Mouse (Mus musculus): ENCODE results near the gene Cipc. TPM values are rescaled to one million over a fixed set of nuclear protein-coding genes. Genes with fewer than 3 reads are reported as not detected.

Cipc gene
- polyA plus RNA-seq, 1 experiment from 2014 or later, result 46.1 TPM

DNA sequence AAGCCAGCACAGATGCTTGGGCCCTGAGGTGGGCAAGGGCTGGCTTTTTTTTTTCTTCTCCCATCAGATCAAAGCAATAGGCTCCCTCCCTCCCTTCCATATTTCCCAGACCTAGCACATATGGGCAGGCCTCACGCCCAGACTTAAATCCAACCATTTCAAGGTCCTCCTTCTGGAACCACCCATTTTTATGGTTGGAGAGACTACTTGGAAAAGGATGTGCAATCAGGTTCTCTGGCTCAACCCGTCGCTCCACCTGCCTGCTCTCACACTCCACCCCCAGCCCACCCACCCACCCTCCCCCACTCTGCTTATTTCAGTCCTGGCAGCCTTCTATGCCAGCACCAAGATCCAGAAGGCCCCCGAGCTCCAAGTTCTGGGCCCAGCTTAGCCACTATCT, 39.7 kb downstream of the Cipc start:
- no peaks in the 10 kb centered on the region for H3K9me3 ChIP-seq (replicated peaks)
- no peak overlapping the region for H3K9ac ChIP-seq
- H3K27ac ChIP-seq, result no peak overlapping the region
- H3K36me3 ChIP-seq (ENCODE audit: poor library complexity, severe bottlenecking), result no peaks in the 10 kb centered on the region
- no peak overlapping the region for H3K4me2 ChIP-seq
- ATAC-seq, result no peak
- WGBS, result 84% methylated on average over 4 of the region's 4 CpGs
- peaks cover 84% of the 10 kb centered on the region for H3K27me3 ChIP-seq
- peaks cover 41% of the 10 kb centered on the region for H3K4me1 ChIP-seq
- no peak overlapping the region for H3K4me3 ChIP-seq

DNA sequence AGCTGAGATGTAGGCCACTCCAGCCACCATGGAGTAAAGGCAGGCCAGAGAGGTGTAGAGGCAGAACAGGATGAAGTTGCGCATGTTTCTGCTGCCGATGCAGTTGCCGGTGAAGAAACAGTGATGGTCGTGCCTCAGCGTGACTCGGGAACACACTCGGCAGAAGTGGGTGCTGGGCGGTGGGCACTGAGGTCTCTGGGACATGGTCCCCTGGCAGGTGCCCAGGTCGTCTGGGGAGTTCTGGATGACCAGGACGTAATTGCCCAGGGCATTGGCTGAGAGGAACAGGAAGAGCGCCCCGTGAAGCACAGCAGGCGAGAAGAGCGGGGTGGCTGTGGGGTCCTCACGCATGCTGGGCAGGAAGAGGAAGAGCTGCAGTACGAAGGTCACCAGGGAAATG, 41.4 kb downstream of the Cipc start:
- H3K9me3 ChIP-seq (replicated peaks), result no peaks in the 10 kb centered on the region
- no peak for ATAC-seq
- H3K4me1 ChIP-seq, result peaks cover 34% of the 10 kb centered on the region
- WGBS, result 51% methylated on average over 16 of the region's 16 CpGs
- H3K27ac ChIP-seq, result no peak overlapping the region
- peaks cover 76% of the 10 kb centered on the region for H3K27me3 ChIP-seq
- H3K4me2 ChIP-seq, result no peak overlapping the region
- no peaks in the 10 kb centered on the region for H3K36me3 ChIP-seq (ENCODE audit: poor library complexity, severe bottlenecking)
- H3K9ac ChIP-seq, result no peak overlapping the region
- no peak overlapping the region for H3K4me3 ChIP-seq

DNA sequence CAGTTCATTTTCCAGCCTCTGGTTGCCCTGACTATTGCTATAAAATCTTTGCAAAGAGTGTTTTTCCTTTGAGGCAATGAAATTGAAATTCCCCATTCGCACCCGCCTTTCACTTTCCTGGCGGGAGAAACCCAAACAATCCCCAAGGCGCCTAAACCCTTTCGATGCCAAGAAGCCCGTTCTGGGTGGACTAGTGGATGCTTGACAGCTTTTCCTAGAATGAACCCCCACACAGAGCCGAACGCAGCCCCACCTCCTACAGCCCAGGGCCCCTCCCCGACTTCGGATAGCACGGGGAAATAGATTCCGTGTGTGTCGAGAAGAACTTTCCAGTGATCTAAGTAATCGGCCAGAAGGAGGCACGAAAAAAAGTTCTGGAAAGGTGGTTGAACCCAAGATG, 42.5 kb downstream of the Cipc start:
- 4% methylated on average over 15 of the region's 15 CpGs for WGBS
- Histone ChIP-seq H3K9me3 (replicated peaks) (no peaks in the 10 kb centered on the region), H3K9ac (no peak overlapping the region), H3K27ac (no peak overlapping the region), H3K4me1 (peaks cover 22% of the 10 kb centered on the region), H3K27me3 (peaks cover 65% of the 10 kb centered on the region), H3K4me2 (peak overlapping the region; percentile 76), H3K4me3 (peak overlapping the region; percentile 51), H3K36me3 (ENCODE audit: poor library complexity, severe bottlenecking) (no peaks in the 10 kb centered on the region)
- ATAC-seq, result peak; percentile 62

DNA sequence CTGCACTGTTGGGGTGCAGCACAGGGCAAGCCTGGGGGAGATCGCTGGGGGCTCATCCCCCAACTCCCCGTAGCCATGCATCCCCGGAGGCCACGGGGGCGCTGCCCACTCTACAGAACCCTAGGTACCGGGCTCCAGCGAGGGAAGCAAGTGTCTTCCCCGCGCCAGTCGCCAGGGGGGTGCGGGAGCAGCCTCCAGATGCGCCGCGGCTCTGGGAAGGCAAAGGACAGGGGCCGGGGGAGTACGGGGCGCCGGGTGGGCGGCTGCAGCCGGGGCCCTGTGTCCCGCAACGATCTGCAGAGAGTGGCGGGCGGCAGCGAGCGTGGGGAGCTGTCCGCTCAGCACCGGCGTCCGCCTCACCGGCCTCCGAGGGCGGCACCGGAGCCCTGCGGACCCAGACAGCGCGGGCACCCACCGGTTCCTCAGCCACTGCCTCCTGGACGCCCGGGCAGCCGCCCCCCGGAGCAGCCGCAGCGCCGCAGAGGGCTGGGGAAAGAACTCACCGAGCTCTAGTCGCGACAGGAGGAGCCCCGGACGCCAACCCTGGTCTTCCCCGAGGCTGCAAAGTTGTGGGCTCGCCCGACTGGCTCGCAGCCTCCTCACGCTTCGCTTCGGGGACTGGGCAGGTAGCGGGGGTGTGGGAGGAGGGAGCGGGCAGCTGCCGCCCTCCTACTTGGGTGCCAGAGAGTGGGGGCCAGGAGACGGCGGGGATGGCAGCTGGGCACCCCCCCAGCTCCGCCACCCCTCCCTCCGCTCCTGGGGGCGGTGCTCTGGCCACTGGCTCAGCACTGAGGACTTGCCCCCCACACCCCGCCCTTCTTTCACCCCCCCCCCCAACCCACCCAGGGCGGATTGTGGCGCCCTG, 43.3 kb downstream of the Cipc start, which contains the start of gene Zdhhc22:
Zdhhc22 (minus strand) TSS at position 541 of the 865 bp plus-strand sequence.
- H3K27me3 ChIP-seq, result peaks cover 61% of the 10 kb centered on the region
- WGBS, result 1% methylated on average over 48 of the region's 68 CpGs

DNA sequence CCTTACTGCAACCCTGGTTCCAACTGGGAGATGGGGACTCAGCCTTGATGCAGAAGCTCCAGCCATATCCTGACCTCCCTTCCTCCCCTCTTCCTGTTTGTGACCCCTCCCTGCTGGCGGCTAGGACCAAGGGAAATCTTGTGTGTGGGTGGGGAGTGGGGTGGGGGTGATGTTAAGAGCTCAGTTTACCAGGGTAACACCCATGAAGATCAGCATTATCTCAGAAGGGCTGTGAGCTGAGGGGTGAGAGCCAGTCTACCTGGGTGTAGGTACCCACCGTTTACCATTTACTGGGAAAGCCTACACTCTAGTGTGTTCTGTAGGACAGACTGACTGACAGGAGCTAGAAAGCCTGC, 43.9 kb downstream of the Cipc start:
- 0 out of 2 replicates have a peak, but pooled peaks cover 1% of the 10 kb centered on the region for H3K9me3 ChIP-seq (replicated peaks)
- H3K4me3 ChIP-seq, result peak overlapping the region; percentile 51
- H3K9ac ChIP-seq, result peak overlapping the region; percentile 66
- peaks cover 58% of the 10 kb centered on the region for H3K27me3 ChIP-seq
- no peak for ATAC-seq
- H3K4me2 ChIP-seq, result peak overlapping the region; percentile 76
- peaks cover 21% of the 10 kb centered on the region for H3K4me1 ChIP-seq
- no peaks in the 10 kb centered on the region for H3K36me3 ChIP-seq (ENCODE audit: poor library complexity, severe bottlenecking)
- 40% methylated on average over 2 of the region's 2 CpGs for WGBS
- no peak overlapping the region for H3K27ac ChIP-seq

More for the DNA sequence above, 43.3 kb downstream of the Cipc start, which contains the start of gene Zdhhc22:
- peaks cover 21% of the 10 kb centered on the region for H3K4me1 ChIP-seq
- no peaks in the 10 kb centered on the region for H3K36me3 ChIP-seq (ENCODE audit: poor library complexity, severe bottlenecking)
- no peaks in the 10 kb centered on the region for H3K9me3 ChIP-seq (replicated peaks)
- ATAC-seq, result peak; percentile 86
- H3K4me3 ChIP-seq, result peak within 1 kb of the TSS; percentile 51
- peak within 1 kb of the TSS; percentile 66 for H3K9ac ChIP-seq
- H3K27ac ChIP-seq, result no peak within 1 kb of the TSS
- H3K4me2 ChIP-seq, result peak within 1 kb of the TSS; percentile 76

DNA sequence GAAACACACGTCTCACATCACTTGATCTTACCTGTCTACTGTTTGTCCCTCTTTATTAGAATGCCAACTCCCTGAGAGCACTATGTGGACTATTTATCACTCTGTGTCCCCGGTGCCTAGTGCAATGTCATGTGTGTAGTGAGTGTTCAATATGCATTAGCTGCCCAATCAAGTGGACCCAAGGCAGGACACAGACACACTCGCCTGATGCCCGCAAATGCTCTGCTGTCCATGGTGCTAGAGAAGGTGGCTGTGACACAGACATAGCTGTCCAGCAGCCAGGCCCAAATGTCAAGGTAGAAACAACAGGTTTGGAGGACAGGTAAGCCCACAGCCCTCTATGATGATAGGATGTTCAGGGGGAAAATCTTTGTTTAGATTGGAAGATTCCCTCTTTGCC, 47.3 kb downstream of the Cipc start:
- H3K9me3 ChIP-seq (replicated peaks), result 0 out of 2 replicates have a peak, but pooled peaks cover 3% of the 10 kb centered on the region
- ATAC-seq, result no peak

DNA sequence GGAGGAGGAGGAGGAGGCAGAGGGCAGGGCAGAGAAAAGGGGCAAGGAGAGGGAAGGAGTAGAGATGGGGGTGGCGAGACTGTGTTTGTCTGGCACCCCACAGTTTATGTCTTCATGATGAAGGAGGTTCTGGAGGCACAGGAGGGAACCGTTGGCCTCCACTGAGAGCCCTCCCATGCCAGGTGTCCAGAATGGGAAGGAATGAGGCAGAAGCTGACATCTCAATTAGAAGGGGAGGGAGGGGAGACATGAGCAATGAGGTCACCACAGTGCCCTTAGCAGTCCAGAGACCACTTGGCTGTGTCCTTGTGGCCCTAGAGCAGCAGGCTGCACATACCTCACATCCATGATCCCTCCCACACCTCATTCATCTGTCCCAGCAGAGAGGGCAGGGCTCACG, 47.9 kb downstream of the Cipc start:
- no peak overlapping the region for H3K4me3 ChIP-seq
- ATAC-seq, result no peak
- 0 out of 2 replicates have a peak, but pooled peaks cover 3% of the 10 kb centered on the region for H3K9me3 ChIP-seq (replicated peaks)
- 51% methylated on average over 3 of the region's 3 CpGs for WGBS
- no peak overlapping the region for H3K27ac ChIP-seq
- no peak overlapping the region for H3K9ac ChIP-seq
- H3K36me3 ChIP-seq (ENCODE audit: poor library complexity, severe bottlenecking), result no peaks in the 10 kb centered on the region
- peaks cover 9% of the 10 kb centered on the region for H3K4me1 ChIP-seq
- H3K27me3 ChIP-seq, result peaks cover 23% of the 10 kb centered on the region
- no peak overlapping the region for H3K4me2 ChIP-seq

More for the DNA sequence above, 47.3 kb downstream of the Cipc start:
- Histone ChIP-seq H3K27ac (no peak overlapping the region), H3K4me2 (no peak overlapping the region), H3K4me3 (no peak overlapping the region), H3K9ac (no peak overlapping the region), H3K4me1 (peaks cover 15% of the 10 kb centered on the region), H3K36me3 (ENCODE audit: poor library complexity, severe bottlenecking) (no peaks in the 10 kb centered on the region), H3K27me3 (peaks cover 29% of the 10 kb centered on the region)
- WGBS, result 36% methylated on average over 4 of the region's 4 CpGs

DNA sequence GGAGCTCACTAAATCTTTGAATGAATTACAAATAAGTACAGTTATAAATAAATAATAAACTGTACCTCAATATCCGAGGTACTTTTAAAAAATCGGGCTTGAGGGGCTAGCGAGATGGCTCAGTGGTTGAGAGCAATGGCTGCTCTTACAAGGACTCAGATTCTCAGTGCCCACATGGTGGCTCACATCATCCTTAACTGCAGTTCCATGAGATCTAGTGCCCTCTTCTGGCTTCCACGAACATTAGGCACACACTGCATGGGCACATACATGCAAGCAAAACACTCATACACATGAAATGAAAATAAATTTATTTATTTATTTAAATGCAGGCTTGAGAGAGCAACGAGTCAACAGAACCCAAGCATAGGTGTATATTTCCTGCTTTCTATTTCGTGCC, 49.1 kb downstream of the Cipc start:
- H3K4me1 ChIP-seq, result peaks cover 8% of the 10 kb centered on the region
- no peaks in the 10 kb centered on the region for H3K36me3 ChIP-seq (ENCODE audit: poor library complexity, severe bottlenecking)
- no peak for ATAC-seq
- no peak overlapping the region for H3K4me3 ChIP-seq
- H3K9ac ChIP-seq, result no peak overlapping the region
- H3K27me3 ChIP-seq, result peaks cover 19% of the 10 kb centered on the region
- no peak overlapping the region for H3K4me2 ChIP-seq
- WGBS, result 81% methylated on average over 6 of the region's 6 CpGs
- H3K9me3 ChIP-seq (replicated peaks), result 0 out of 2 replicates have a peak, but pooled peaks cover 3% of the 10 kb centered on the region
- H3K27ac ChIP-seq, result no peak overlapping the region

DNA sequence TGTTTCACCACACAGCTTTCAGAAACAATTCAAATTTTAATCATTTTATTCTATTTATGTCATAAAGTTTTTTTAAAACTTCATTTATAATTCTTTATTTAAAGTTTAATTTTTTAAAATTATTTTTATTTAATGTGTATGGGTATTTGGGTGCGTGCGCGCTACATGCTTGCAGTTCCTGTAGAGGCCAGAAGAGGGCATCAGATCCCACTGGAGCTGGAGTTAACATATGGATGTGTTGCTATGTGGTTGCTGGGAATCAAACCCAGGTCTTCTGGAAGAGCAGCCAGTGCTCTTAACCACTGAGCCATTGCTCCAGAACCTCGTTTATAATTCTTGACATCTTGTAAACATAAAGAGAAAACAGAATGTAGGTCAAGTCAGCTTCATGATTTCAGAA, 51.9 kb downstream of the Cipc start:
- Histone ChIP-seq H3K27ac (no peak overlapping the region), H3K27me3 (0 out of 2 replicates have a peak, but pooled peaks cover 4% of the 10 kb centered on the region), H3K4me3 (no peak overlapping the region), H3K4me2 (no peak overlapping the region), H3K9me3 (replicated peaks) (0 out of 2 replicates have a peak, but pooled peaks cover 3% of the 10 kb centered on the region), H3K4me1 (peaks cover 8% of the 10 kb centered on the region), H3K36me3 (ENCODE audit: poor library complexity, severe bottlenecking) (no peaks in the 10 kb centered on the region), H3K9ac (no peak overlapping the region)
- WGBS, result 91% methylated on average over 4 of the region's 4 CpGs
- no peak for ATAC-seq

DNA sequence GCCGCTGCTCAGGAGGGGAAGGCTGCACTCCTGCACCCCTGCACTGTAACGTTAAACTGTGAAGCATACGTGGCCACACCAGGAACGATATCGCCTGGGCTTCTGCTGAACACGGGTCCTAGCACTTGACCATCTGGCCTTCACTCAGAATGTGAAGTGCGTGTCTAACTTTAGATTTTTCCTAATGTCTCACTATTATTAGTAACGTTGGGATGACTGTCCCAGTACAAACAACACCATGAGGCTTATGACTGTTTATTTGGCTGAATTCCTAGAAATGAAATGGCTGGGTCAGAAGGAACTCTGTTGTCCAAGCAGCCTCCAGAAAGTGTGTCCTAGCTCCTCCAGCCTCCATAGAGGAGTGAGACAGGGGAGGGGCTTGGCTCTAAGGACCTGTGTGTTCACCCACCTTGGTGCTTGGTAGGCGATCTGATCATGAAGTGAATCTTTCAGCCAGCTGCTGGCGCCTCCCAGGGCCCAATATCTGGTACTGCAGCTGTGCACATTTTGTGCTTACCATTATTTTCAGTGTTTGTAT, 52.5 kb downstream of the Cipc start:
- Histone ChIP-seq H3K4me1 (peaks cover 8% of the 10 kb centered on the region), H3K4me3 (no peak overlapping the region), H3K27me3 (0 out of 2 replicates have a peak, but pooled peaks cover 4% of the 10 kb centered on the region), H3K9ac (no peak overlapping the region), H3K27ac (no peak overlapping the region), H3K36me3 (ENCODE audit: poor library complexity, severe bottlenecking) (no peaks in the 10 kb centered on the region), H3K4me2 (no peak overlapping the region), H3K9me3 (replicated peaks) (0 out of 2 replicates have a peak, but pooled peaks cover 3% of the 10 kb centered on the region)
- no peak for ATAC-seq
- 78% methylated on average over 10 of the region's 10 CpGs for WGBS

DNA sequence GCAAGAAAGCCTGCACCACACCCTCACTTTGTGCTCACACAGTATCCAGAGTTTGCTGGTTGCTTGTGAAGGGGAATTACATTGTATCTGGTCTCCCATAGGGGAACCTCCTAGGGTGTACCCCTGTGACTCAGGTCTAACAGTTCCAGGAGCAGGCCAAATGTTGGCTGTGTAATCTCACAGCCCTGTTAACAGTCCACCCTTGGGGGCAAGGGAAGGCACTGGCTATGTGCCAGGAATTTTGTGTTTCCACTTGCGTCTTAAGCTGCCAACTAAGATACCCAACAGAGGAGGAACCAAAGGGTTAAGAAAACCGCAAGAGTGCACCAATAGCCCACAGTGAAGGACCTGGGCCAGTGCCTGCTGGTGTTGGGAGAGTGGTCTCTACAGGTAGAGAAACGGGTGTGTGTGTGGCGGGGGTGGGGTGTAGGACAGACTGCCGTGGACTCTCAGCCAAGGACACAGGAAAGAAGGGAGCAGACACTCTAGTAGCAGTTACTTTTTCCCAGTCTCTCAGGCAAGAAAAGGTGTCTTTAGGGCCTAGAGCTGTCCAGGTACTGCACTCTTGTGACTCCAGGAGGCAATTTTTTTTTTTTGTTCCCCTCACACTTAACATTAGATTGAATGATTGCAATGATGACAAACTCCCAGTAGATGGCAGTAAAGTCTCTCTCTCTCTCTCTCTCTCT, 53.5 kb downstream of the Cipc start:
- no peak overlapping the region for H3K4me2 ChIP-seq
- no peak overlapping the region for H3K27ac ChIP-seq
- H3K27me3 ChIP-seq, result no peaks in the 10 kb centered on the region
- no peak overlapping the region for H3K4me3 ChIP-seq
- no peaks in the 10 kb centered on the region for H3K36me3 ChIP-seq (ENCODE audit: poor library complexity, severe bottlenecking)
- ATAC-seq, result 0 out of 2 replicates have a peak, but pooled peaks have one; percentile 28
- peaks cover 8% of the 10 kb centered on the region for H3K4me1 ChIP-seq
- H3K9me3 ChIP-seq (replicated peaks), result 0 out of 2 replicates have a peak, but pooled peaks cover 3% of the 10 kb centered on the region
- no peak overlapping the region for H3K9ac ChIP-seq
- 57% methylated on average over 5 of the region's 5 CpGs for WGBS

DNA sequence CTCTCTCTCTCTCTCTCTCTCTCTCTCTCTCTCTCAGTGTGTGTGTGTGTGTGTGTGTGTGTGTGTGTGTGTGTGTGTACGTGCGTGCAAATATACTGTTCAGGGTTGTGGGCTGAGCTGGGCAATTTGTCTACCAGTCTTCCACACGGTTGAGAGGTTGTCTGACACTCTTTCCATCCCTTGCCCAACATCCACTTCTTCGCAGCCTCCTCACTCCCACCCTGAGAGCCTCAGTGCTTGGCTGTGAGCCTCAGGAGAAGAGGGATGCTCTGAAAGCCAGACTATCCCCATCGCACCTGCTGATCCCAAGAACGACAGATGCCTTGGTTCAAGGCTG, 54.0 kb downstream of the Cipc start:
- no peak overlapping the region for H3K27ac ChIP-seq
- 30% methylated on average over 6 of the region's 6 CpGs for WGBS
- H3K4me1 ChIP-seq, result peaks cover 8% of the 10 kb centered on the region
- no peak overlapping the region for H3K9ac ChIP-seq
- H3K9me3 ChIP-seq (replicated peaks), result 0 out of 2 replicates have a peak, but pooled peaks cover under 1% of the 10 kb centered on the region
- H3K27me3 ChIP-seq, result no peaks in the 10 kb centered on the region
- H3K4me2 ChIP-seq, result no peak overlapping the region
- H3K4me3 ChIP-seq, result no peak overlapping the region
- ATAC-seq, result peak; percentile 56; the same call in 1 of the 2 replicates
- no peaks in the 10 kb centered on the region for H3K36me3 ChIP-seq (ENCODE audit: poor library complexity, severe bottlenecking)
